Comparison of ENCODE assay signal across 8 mouse cellular contexts in the genomic region with DNA sequence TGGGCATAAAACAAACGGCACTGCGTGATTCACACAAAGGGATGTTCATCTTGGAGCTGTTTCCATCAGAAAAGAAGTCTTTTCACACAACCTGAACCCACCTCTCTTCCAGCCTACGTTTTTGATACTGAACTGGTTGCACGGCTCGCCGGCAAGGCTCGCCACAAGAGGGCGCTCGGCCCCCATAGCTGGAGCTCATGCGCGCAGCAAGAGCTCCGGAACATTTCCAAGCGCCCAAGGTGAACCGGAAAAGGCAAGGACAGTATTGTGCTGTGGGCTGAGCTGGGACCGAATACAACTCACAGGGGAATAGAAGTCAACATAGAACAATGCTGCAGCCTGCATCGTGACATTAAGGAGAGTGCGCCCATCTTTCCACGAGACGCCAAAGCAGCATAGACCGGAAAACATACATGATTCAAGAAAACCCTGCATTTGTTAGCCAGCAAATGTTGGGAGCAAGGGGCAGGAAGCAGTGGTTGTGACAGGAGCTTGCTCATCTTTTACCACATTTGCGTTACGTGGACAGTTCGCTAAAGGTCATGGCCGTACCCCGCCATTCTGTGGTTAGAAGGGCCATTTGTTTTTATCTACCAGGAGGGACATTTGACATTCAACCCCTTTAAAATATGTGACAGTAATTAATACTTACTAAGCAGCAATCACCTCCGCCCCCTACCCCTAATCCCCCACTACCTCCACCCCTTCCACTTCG. TPM values are rescaled to one million over a fixed set of nuclear protein-coding genes. Genes with fewer than 3 reads are reported as not detected.
DNase-seq lines count a peak whose midpoint lies in the region; ATAC-seq and TF ChIP-seq lines count a peak whose summit lies in the region.

No protein-coding gene starts in this region.

- no peak overlapping the region; the same call in 1 of the 2 replicates for H3K4me3 ChIP-seq in forebrain, embryonic 12.5 days (replicated peaks)
- H3K4me3 ChIP-seq in heart, embryonic 16.5 days (ENCODE audit: low read length) = peak overlapping the region; percentile 44
- H3K4me3 ChIP-seq in liver, embryonic 13.5 days (replicated peaks) = no peak overlapping the region; the same call in 1 of the 2 replicates
- peak overlapping the region; percentile 25 for H3K4me3 ChIP-seq in neural tube, embryonic 13.5 days
- H3K4me3 ChIP-seq in testis, adult 2 months (ENCODE audit: control insufficient read depth, low read depth, low read length) = peak overlapping the region; percentile 50

- peak overlapping the region; percentile 50 for H3K4me2 ChIP-seq in forebrain, embryonic 12.5 days
- H3K4me2 ChIP-seq in heart, embryonic 16.5 days (ENCODE audit: low read depth, low read length) = peak overlapping the region; percentile 73
- peak overlapping the region; percentile 45 for H3K4me2 ChIP-seq in liver, embryonic 13.5 days
- peak overlapping the region; percentile 56 for H3K4me2 ChIP-seq in neural tube, embryonic 13.5 days

- H3K9ac ChIP-seq in forebrain, embryonic 12.5 days = 0 out of 2 replicates have a peak overlapping the region, but pooled peaks have one; percentile 27
- peak overlapping the region; percentile 66 for H3K9ac ChIP-seq in heart, embryonic 16.5 days (ENCODE audit: low read length)
- no peak overlapping the region for H3K9ac ChIP-seq in liver, embryonic 13.5 days
- peak overlapping the region; percentile 61 for H3K9ac ChIP-seq in neural tube, embryonic 13.5 days

- DNase-seq in CD4-positive, CD25-positive, alpha-beta regulatory T cell, adult 2 months (ENCODE audit: low read depth, low spot score) = peak; percentile 80
- DNase-seq in c-Kit-positive CD71-negative TER-119-negative erythroid progenitor cells, embryonic 14.5 days (ENCODE audit: low read depth) = peak; percentile 47
- peak; percentile 90 to 95 for DNase-seq in kidney, postnatal 25 days
- DNase-seq in liver, embryonic 13.5 days = peak; percentile 42

- H3K9me3 ChIP-seq in forebrain, embryonic 12.5 days = no peaks in the 10 kb centered on the region
- H3K9me3 ChIP-seq in heart, embryonic 16.5 days (replicated peaks; ENCODE audit: control insufficient read depth, low read length) = no peaks in the 10 kb centered on the region
- H3K9me3 ChIP-seq in liver, embryonic 13.5 days (replicated peaks) = no peaks in the 10 kb centered on the region
- no peaks in the 10 kb centered on the region for H3K9me3 ChIP-seq in neural tube, embryonic 13.5 days

- TF ChIP-seq CTCF in testis, adult 2 months (IDR thresholded peaks at IDR 0.05; ENCODE audit: control insufficient read depth, insufficient read depth, insufficient replicate concordance, low read depth, low read length) = peak; percentile 95

- 11% methylated on average over 26 of the region's 27 CpGs for WGBS in forebrain, embryonic 12.5 days
- WGBS in heart, embryonic 16.5 days = 4% methylated on average over 27 of the region's 27 CpGs
- whole genome bisulfite sequencing in liver, embryonic 13.5 days (ENCODE audit: insufficient replicate concordance) = 8% methylated on average over 27 of the region's 27 CpGs
- 8% methylated on average over 27 of the region's 27 CpGs for WGBS in neural tube, embryonic 13.5 days

- no peak overlapping the region for H3K27ac ChIP-seq in forebrain, embryonic 12.5 days
- no peak overlapping the region for H3K27ac ChIP-seq in heart, embryonic 16.5 days (ENCODE audit: low read length)
- H3K27ac ChIP-seq in liver, embryonic 13.5 days = no peak overlapping the region
- no peak overlapping the region for H3K27ac ChIP-seq in neural tube, embryonic 13.5 days (replicated peaks)
- H3K27ac ChIP-seq in testis, adult 2 months (ENCODE audit: control insufficient read depth, insufficient read depth, low read depth, low read length) = no peak overlapping the region

- peaks cover 9% of the 10 kb centered on the region; the same call in 1 of the 2 replicates for H3K27me3 ChIP-seq in forebrain, embryonic 12.5 days
- no peaks in the 10 kb centered on the region for H3K27me3 ChIP-seq in heart, embryonic 16.5 days (ENCODE audit: control insufficient read depth, insufficient read depth, low read length)
- H3K27me3 ChIP-seq in liver, embryonic 13.5 days = no peaks in the 10 kb centered on the region
- H3K27me3 ChIP-seq in neural tube, embryonic 13.5 days = peaks cover 8% of the 10 kb centered on the region
- H3K27me3 ChIP-seq in testis, adult 2 months (ENCODE audit: control insufficient read depth, insufficient read depth, low read length) = no peaks in the 10 kb centered on the region

- H3K36me3 ChIP-seq in forebrain, embryonic 12.5 days (replicated peaks) = no peaks in the 10 kb centered on the region
- H3K36me3 ChIP-seq in heart, embryonic 16.5 days (ENCODE audit: control insufficient read depth, insufficient read depth) = no peaks in the 10 kb centered on the region
- no peaks in the 10 kb centered on the region for H3K36me3 ChIP-seq in liver, embryonic 13.5 days
- no peaks in the 10 kb centered on the region for H3K36me3 ChIP-seq in neural tube, embryonic 13.5 days
- H3K36me3 ChIP-seq in testis, adult 2 months (ENCODE audit: control insufficient read depth, insufficient read depth, low read length) = no peaks in the 10 kb centered on the region

- H3K4me1 ChIP-seq in forebrain, embryonic 12.5 days = no peaks in the 10 kb centered on the region
- peaks cover 3% of the 10 kb centered on the region; the same call in 1 of the 2 replicates for H3K4me1 ChIP-seq in heart, embryonic 16.5 days (ENCODE audit: control insufficient read depth, insufficient read depth, low read length)
- no peaks in the 10 kb centered on the region for H3K4me1 ChIP-seq in liver, embryonic 13.5 days (replicated peaks)
- 0 out of 2 replicates have a peak, but pooled peaks cover 3% of the 10 kb centered on the region for H3K4me1 ChIP-seq in neural tube, embryonic 13.5 days (replicated peaks)
- H3K4me1 ChIP-seq in testis, adult 2 months (ENCODE audit: control insufficient read depth, insufficient read depth, low read length) = peaks cover 9% of the 10 kb centered on the region

- no peak for TF ChIP-seq POLR2A in testis, adult 2 months (IDR thresholded peaks at IDR 0.05; ENCODE audit: control insufficient read depth, low read depth, low read length)

- ATAC-seq in forebrain, embryonic 12.5 days (ENCODE audit: low FRiP score) = peak; percentile 72
- peak; percentile 79; the same call in 1 of the 2 replicates for ATAC-seq in heart, embryonic 16.5 days (replicated peaks; ENCODE audit: extremely low read depth, insufficient read depth, low FRiP score)
- no peak for ATAC-seq in liver, embryonic 13.5 days (ENCODE audit: low read depth)
- peak; percentile 90 for ATAC-seq in neural tube, embryonic 13.5 days (ENCODE audit: low read depth)

RNA-seq across cellular contexts. Expression of a gene that starts 53.3 kb away (rescaled TPM):
- polyA plus RNA-seq in forebrain, embryonic 12.5 days (2016; fragmentation: Nextera tagmentation; extraction: Ambion mirVana) = 0.22 and 0.38 TPM in 2 replicates
- polyA plus RNA-seq in heart, embryonic 16.5 days (2015; fragmentation: Nextera tagmentation; extraction: Ambion mirVana) = 0.22 and 0.32 TPM in 2 replicates
- polyA plus RNA-seq in liver, embryonic 13.5 days (2015; fragmentation: Nextera tagmentation; extraction: Ambion mirVana) = not detected in 2 replicates
- 1.0 and 1.6 TPM in 2 replicates for polyA plus RNA-seq in neural tube, embryonic 13.5 days (2015; fragmentation: Nextera tagmentation; extraction: Ambion mirVana)
- polyA plus RNA-seq in testis, adult 2 months (2012; rRNA removed) = 0.25 and 0.60 TPM in 2 replicates

Comparison
In these comparisons a context has a peak if more than half of its experiments do, and no peak if none do; other contexts are left out.
1. DNase-seq: peak in every context shown above with its lines; median percentile 92 in kidney, postnatal 25 days; 80 in CD4-positive, CD25-positive, alpha-beta regulatory T cell, adult 2 months; 47 in c-Kit-positive CD71-negative TER-119-negative erythroid progenitor cells, embryonic 14.5 days; 42 in liver, embryonic 13.5 days.
2. H3K4me3 ChIP-seq: peak in heart, embryonic 16.5 days (single experiment), neural tube, embryonic 13.5 days (single experiment) and testis, adult 2 months (single experiment); none in forebrain, embryonic 12.5 days (single experiment) and liver, embryonic 13.5 days (single experiment).
3. Peak in every context shown above with its lines, with median percentiles within 50 percentile points of each other: H3K4me2 ChIP-seq.